Mouse (Mus musculus): ENCODE data around the gene Foxo6. TPM values are rescaled to one million over a fixed set of nuclear protein-coding genes. Genes with fewer than 3 reads are reported as not detected.

Gene Foxo6
- polyA plus RNA-seq (2015; fragmentation: Nextera tagmentation; extraction: Ambion mirVana), result not detected in 2 replicates

- no peaks in the 10 kb centered on the region for H3K36me3 ChIP-seq
- peaks cover 25% of the 10 kb centered on the region for H3K4me1 ChIP-seq (replicated peaks)
- peak within 1 kb of the TSS; percentile 57 for H3K9ac ChIP-seq
- H3K27ac ChIP-seq, result no peak within 1 kb of the TSS
- H3K4me3 ChIP-seq (replicated peaks), result peak within 1 kb of the TSS; percentile 61
- WGBS (ENCODE audit: insufficient replicate concordance), result under 1% methylated on average over 89 of the region's 99 CpGs
- peaks cover 74% of the 10 kb centered on the region for H3K27me3 ChIP-seq
- peak; percentile 84 for ATAC-seq (ENCODE audit: low read depth)
- peak; percentile 83 for DNase-seq
- no peaks in the 10 kb centered on the region for H3K9me3 ChIP-seq (replicated peaks)
- H3K4me2 ChIP-seq, result peak within 1 kb of the TSS; percentile 89
Measured at GRCm38 (mm10) chr4:120287290-120288111, at the start of gene Foxo6. Gene Foxo6, minus strand, starts transcription at chr4:120287349.

DNA sequence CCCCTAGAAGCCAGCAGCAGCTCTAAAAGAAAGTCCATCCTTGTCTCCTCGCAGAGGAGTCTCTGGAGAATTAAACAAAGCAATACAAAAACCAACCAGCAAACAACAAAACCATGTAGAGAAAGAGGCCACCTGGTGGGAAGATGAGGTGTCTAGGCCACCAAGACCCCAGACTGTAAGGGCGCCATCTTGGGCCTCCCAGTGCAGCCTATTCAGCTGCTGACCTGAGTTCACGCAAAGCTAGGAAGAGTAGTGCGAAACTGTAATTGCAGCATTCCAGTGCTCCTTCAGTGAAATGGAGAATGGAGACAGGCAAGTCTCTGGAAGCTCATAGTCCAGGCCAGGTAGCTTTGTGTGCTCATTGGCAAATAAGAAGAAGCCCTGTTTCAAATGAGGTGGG is 47.2 kb upstream of the Foxo6 start:
- 0 out of 2 replicates have a peak, but pooled peaks cover 3% of the 10 kb centered on the region for H3K27me3 ChIP-seq
- no peak overlapping the region for H3K27ac ChIP-seq
- H3K4me3 ChIP-seq (replicated peaks), result no peak overlapping the region
- no peaks in the 10 kb centered on the region for H3K9me3 ChIP-seq (replicated peaks)
- H3K4me1 ChIP-seq (replicated peaks), result no peaks in the 10 kb centered on the region
- H3K9ac ChIP-seq, result no peak overlapping the region
- no peaks in the 10 kb centered on the region for H3K36me3 ChIP-seq
- WGBS (ENCODE audit: insufficient replicate concordance), result 70% methylated on average over 4 of the region's 4 CpGs
- no peak for ATAC-seq (ENCODE audit: low read depth)
- DNase-seq, result no peak
- no peak overlapping the region for H3K4me2 ChIP-seq

GRCm38 (mm10) chr4:120332934-120333421 is 45.8 kb upstream of the Foxo6 start:
- no peak overlapping the region for H3K27ac ChIP-seq
- no peaks in the 10 kb centered on the region for H3K9me3 ChIP-seq (replicated peaks)
- 0 out of 2 replicates have a peak, but pooled peaks cover 3% of the 10 kb centered on the region for H3K27me3 ChIP-seq
- WGBS (ENCODE audit: insufficient replicate concordance), result 36% methylated on average over 11 of the region's 11 CpGs
- H3K4me2 ChIP-seq, result no peak overlapping the region
- no peak overlapping the region for H3K4me3 ChIP-seq (replicated peaks)
- no peaks in the 10 kb centered on the region for H3K36me3 ChIP-seq
- DNase-seq (no peak), ATAC-seq (ENCODE audit: low read depth) (no peak)
- H3K4me1 ChIP-seq (replicated peaks), result no peaks in the 10 kb centered on the region
- no peak overlapping the region for H3K9ac ChIP-seq

GRCm38 (mm10) chr4:120332405-120332933 is 45.3 kb upstream of the Foxo6 start:
- Histone ChIP-seq H3K4me3 (replicated peaks) (no peak overlapping the region), H3K9me3 (replicated peaks) (no peaks in the 10 kb centered on the region), H3K27me3 (0 out of 2 replicates have a peak, but pooled peaks cover 3% of the 10 kb centered on the region), H3K27ac (no peak overlapping the region), H3K9ac (no peak overlapping the region), H3K4me2 (no peak overlapping the region), H3K4me1 (replicated peaks) (no peaks in the 10 kb centered on the region), H3K36me3 (no peaks in the 10 kb centered on the region)
- DNase-seq (no peak), ATAC-seq (ENCODE audit: low read depth) (no peak)
- WGBS (ENCODE audit: insufficient replicate concordance), result 50% methylated on average over 7 of the region's 7 CpGs

GRCm38 (mm10) chr4:120331992-120332391 is 44.8 kb upstream of the Foxo6 start:
- Histone ChIP-seq H3K27ac (no peak overlapping the region), H3K9me3 (replicated peaks) (no peaks in the 10 kb centered on the region), H3K4me1 (replicated peaks) (no peaks in the 10 kb centered on the region), H3K4me3 (replicated peaks) (no peak overlapping the region), H3K36me3 (no peaks in the 10 kb centered on the region), H3K4me2 (no peak overlapping the region), H3K27me3 (0 out of 2 replicates have a peak, but pooled peaks cover 3% of the 10 kb centered on the region), H3K9ac (no peak overlapping the region)
- 65% methylated on average over 7 of the region's 7 CpGs for WGBS (ENCODE audit: insufficient replicate concordance)
- DNase-seq, result no peak
- no peak for ATAC-seq (ENCODE audit: low read depth)

- Histone ChIP-seq H3K4me2 (no peak overlapping the region), H3K4me1 (replicated peaks) (no peaks in the 10 kb centered on the region), H3K4me3 (replicated peaks) (no peak overlapping the region), H3K9me3 (replicated peaks) (no peaks in the 10 kb centered on the region), H3K27me3 (0 out of 2 replicates have a peak, but pooled peaks cover 3% of the 10 kb centered on the region), H3K9ac (no peak overlapping the region), H3K36me3 (no peaks in the 10 kb centered on the region), H3K27ac (no peak overlapping the region)
- WGBS (ENCODE audit: insufficient replicate concordance), result 65% methylated on average over 2 of the region's 2 CpGs
- DNase-seq (no peak), ATAC-seq (ENCODE audit: low read depth) (no peak)
Measured at GRCm38 (mm10) chr4:120331541-120331940, 44.4 kb upstream of the Foxo6 start.

DNA sequence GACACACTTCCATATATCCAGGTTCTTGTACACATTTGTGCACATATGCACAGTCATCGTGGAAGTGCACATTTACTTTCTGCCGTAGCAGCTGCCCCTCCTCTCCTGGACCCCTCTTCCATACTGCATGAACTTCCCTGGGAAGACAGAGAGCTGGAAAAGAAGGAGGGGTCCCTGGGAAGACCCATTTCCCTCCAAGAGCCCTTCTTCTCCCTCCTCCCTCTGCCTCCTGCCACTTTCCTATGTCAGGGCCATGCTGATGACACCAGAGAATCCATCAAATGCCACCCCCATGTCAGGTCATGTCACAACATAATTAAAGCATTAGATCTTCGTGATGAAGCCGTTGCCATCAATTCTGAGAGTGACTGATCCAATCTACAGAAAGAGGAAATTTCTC is 38.6 kb upstream of the Foxo6 start:
- DNase-seq (no peak), ATAC-seq (ENCODE audit: low read depth) (no peak)
- no peak overlapping the region for H3K27ac ChIP-seq
- no peaks in the 10 kb centered on the region for H3K27me3 ChIP-seq
- H3K9me3 ChIP-seq (replicated peaks), result no peaks in the 10 kb centered on the region
- no peaks in the 10 kb centered on the region for H3K36me3 ChIP-seq
- H3K4me2 ChIP-seq, result no peak overlapping the region
- H3K4me3 ChIP-seq (replicated peaks), result no peak overlapping the region
- no peaks in the 10 kb centered on the region for H3K4me1 ChIP-seq (replicated peaks)
- H3K9ac ChIP-seq, result no peak overlapping the region
- 47% methylated on average over 4 of the region's 4 CpGs for WGBS (ENCODE audit: insufficient replicate concordance)

- no peaks in the 10 kb centered on the region for H3K36me3 ChIP-seq
- no peak for DNase-seq
- no peaks in the 10 kb centered on the region for H3K27me3 ChIP-seq
- H3K4me1 ChIP-seq (replicated peaks), result no peaks in the 10 kb centered on the region
- ATAC-seq (ENCODE audit: low read depth), result no peak
- no peak overlapping the region for H3K4me3 ChIP-seq (replicated peaks)
- WGBS (ENCODE audit: insufficient replicate concordance), result 51% methylated on average over 6 of the region's 6 CpGs
- no peak overlapping the region for H3K4me2 ChIP-seq
- no peaks in the 10 kb centered on the region for H3K9me3 ChIP-seq (replicated peaks)
- H3K27ac ChIP-seq, result no peak overlapping the region
- no peak overlapping the region for H3K9ac ChIP-seq
Measured at GRCm38 (mm10) chr4:120325051-120325450, 37.9 kb upstream of the Foxo6 start.

- no peaks in the 10 kb centered on the region for H3K27me3 ChIP-seq
Measured at GRCm38 (mm10) chr4:120323858-120324257, 36.7 kb upstream of the Foxo6 start.

GRCm38 (mm10) chr4:120323198-120323597 is 36.0 kb upstream of the Foxo6 start:
- ATAC-seq (ENCODE audit: low read depth) (no peak), DNase-seq (no peak)
- Histone ChIP-seq H3K27ac (no peak overlapping the region), H3K27me3 (no peaks in the 10 kb centered on the region), H3K9me3 (replicated peaks) (no peaks in the 10 kb centered on the region), H3K36me3 (no peaks in the 10 kb centered on the region), H3K4me2 (no peak overlapping the region), H3K9ac (no peak overlapping the region), H3K4me1 (replicated peaks) (no peaks in the 10 kb centered on the region), H3K4me3 (replicated peaks) (no peak overlapping the region)
- WGBS (ENCODE audit: insufficient replicate concordance), result 18% methylated on average over 6 of the region's 6 CpGs

More at GRCm38 (mm10) chr4:120323858-120324257, 36.7 kb upstream of the Foxo6 start:
- no peaks in the 10 kb centered on the region for H3K4me1 ChIP-seq (replicated peaks)
- no peak overlapping the region for H3K4me3 ChIP-seq (replicated peaks)
- H3K27ac ChIP-seq, result no peak overlapping the region
- no peak overlapping the region for H3K9ac ChIP-seq
- no peaks in the 10 kb centered on the region for H3K9me3 ChIP-seq (replicated peaks)
- H3K4me2 ChIP-seq, result no peak overlapping the region
- no peaks in the 10 kb centered on the region for H3K36me3 ChIP-seq
- DNase-seq (no peak), ATAC-seq (ENCODE audit: low read depth) (no peak)
- WGBS (ENCODE audit: insufficient replicate concordance), result 58% methylated on average over 1 of the region's 1 CpGs

- Histone ChIP-seq H3K4me1 (replicated peaks) (no peaks in the 10 kb centered on the region), H3K27ac (no peak overlapping the region), H3K9me3 (replicated peaks) (no peaks in the 10 kb centered on the region), H3K27me3 (peaks cover 3% of the 10 kb centered on the region; the same call in 1 of the 2 replicates), H3K36me3 (no peaks in the 10 kb centered on the region), H3K4me2 (no peak overlapping the region), H3K4me3 (replicated peaks) (no peak overlapping the region), H3K9ac (no peak overlapping the region)
- ATAC-seq (ENCODE audit: low read depth) (no peak), DNase-seq (no peak)
- WGBS (ENCODE audit: insufficient replicate concordance), result 44% methylated on average over 2 of the region's 2 CpGs
Measured at GRCm38 (mm10) chr4:120317541-120317940, 30.4 kb upstream of the Foxo6 start.
